ENCODE assay signal across 10 mouse cellular contexts in genomic region chr10:40069270-40069669, GRCm38 (mm10). TPM values are rescaled to one million over a fixed set of nuclear protein-coding genes. Genes with fewer than 3 reads are reported as not detected.
A peak's percentile ranks its signal among the peaks of the same experiment; 100 is the strongest.
DNase-seq lines count a peak whose midpoint lies in the region; ATAC-seq and TF ChIP-seq lines count a peak whose summit lies in the region.
"Had no signal": no experiment of that assay in that cellular context is flagged by ENCODE, and none has a peak within 500 bp of the region (broad histone marks: within the 10 kb centered on the region; RNA-seq: fewer than 3 reads in every experiment).

No protein-coding gene starts in this region.

- ATAC-seq in heart, postnatal 0 days (ENCODE audit: insufficient read depth, low read depth) = peak; percentile 88
- ATAC-seq in lung, postnatal 0 days = peak; percentile 58
- ATAC-seq in hindbrain, embryonic 16.5 days = no peak

- peak; percentile 54 to 61 for DNase-seq in layer of hippocampus, adult 2 months (ENCODE audit: low spot score in 2 of 2)
- no peak for DNase-seq in layer of hippocampus, postnatal 10 days (ENCODE audit: low spot score in 2 of 2)
- DNase-seq in gastrocnemius, postnatal 14 days = peak; percentile 33
- peak; percentile 80 for DNase-seq in heart, postnatal 0 days (ENCODE audit: low spot score)
- DNase-seq in lung, postnatal 0 days (ENCODE audit: low spot score) = peak; percentile 71
- DNase-seq in spleen, postnatal 36 days (ENCODE audit: low spot score in 2 of 2) = no peak
- DNase-seq in adrenal gland, postnatal 36 days = no peak

- no peaks in the 10 kb centered on the region for H3K9me3 ChIP-seq in heart, postnatal 0 days (replicated peaks; ENCODE audit: control insufficient read depth, low read length)
- H3K9me3 ChIP-seq in lung, postnatal 0 days (ENCODE audit: low read length) = no peaks in the 10 kb centered on the region
- no peaks in the 10 kb centered on the region for H3K9me3 ChIP-seq in hindbrain, embryonic 16.5 days (ENCODE audit: control insufficient read depth, low read length)

- intact Hi-C loops in gastrocnemius, postnatal 14 days (cut with DNase I; ENCODE audit: low total_unique reads) = loop anchor here (10.0 kb wide), 1 partner anchor 66 kb away; no protein-coding TSS in a partner anchor

- H3K4me2 ChIP-seq in heart, postnatal 0 days (ENCODE audit: low read depth, low read length) = peak overlapping the region; percentile 18; the same call in 1 of the 2 replicates
- no peak overlapping the region for H3K4me2 ChIP-seq in lung, postnatal 0 days (replicated peaks; ENCODE audit: low read depth, low read length)
- no peak overlapping the region for H3K4me2 ChIP-seq in hindbrain, embryonic 16.5 days (ENCODE audit: low read length)

- no peaks in the 10 kb centered on the region; the same call in 1 of the 2 replicates for H3K36me3 ChIP-seq in heart, postnatal 0 days (replicated peaks; ENCODE audit: control insufficient read depth, insufficient read depth, low read length)
- H3K36me3 ChIP-seq in lung, postnatal 0 days (ENCODE audit: insufficient read depth, low read length) = no peaks in the 10 kb centered on the region
- H3K36me3 ChIP-seq in hindbrain, embryonic 16.5 days (ENCODE audit: control insufficient read depth, insufficient read depth, low read length) = no peaks in the 10 kb centered on the region

- no peak overlapping the region for H3K4me3 ChIP-seq in layer of hippocampus, adult 2 months
- H3K4me3 ChIP-seq in heart, postnatal 0 days (ENCODE audit: low read depth, low read length) = no peak overlapping the region
- H3K4me3 ChIP-seq in lung, postnatal 0 days (ENCODE audit: low read depth, low read length) = no peak overlapping the region
- H3K4me3 ChIP-seq in hindbrain, embryonic 16.5 days (ENCODE audit: low read length) = no peak overlapping the region

- H3K4me1 ChIP-seq in heart, postnatal 0 days (ENCODE audit: control insufficient read depth, insufficient read depth) = peaks cover 5% of the 10 kb centered on the region; the same call in 1 of the 2 replicates
- no peaks in the 10 kb centered on the region for H3K4me1 ChIP-seq in lung, postnatal 0 days (ENCODE audit: insufficient read depth, low read depth, low read length)
- no peaks in the 10 kb centered on the region; the same call in none of the 2 replicates for H3K4me1 ChIP-seq in hindbrain, embryonic 16.5 days (ENCODE audit: control insufficient read depth, insufficient read depth, low read depth, low read length)

- no peak overlapping the region for H3K9ac ChIP-seq in heart, postnatal 0 days (replicated peaks; ENCODE audit: low read depth, low read length)
- H3K9ac ChIP-seq in lung, postnatal 0 days (replicated peaks; ENCODE audit: low read depth) = no peak overlapping the region
- H3K9ac ChIP-seq in hindbrain, embryonic 16.5 days (ENCODE audit: low read depth, low read length) = no peak overlapping the region

- H3K27me3 ChIP-seq in heart, postnatal 0 days (ENCODE audit: control insufficient read depth, insufficient read depth, low read length) = no peaks in the 10 kb centered on the region
- H3K27me3 ChIP-seq in lung, postnatal 0 days (replicated peaks; ENCODE audit: insufficient read depth, low read length) = no peaks in the 10 kb centered on the region
- H3K27me3 ChIP-seq in hindbrain, embryonic 16.5 days (replicated peaks; ENCODE audit: control insufficient read depth, insufficient read depth, low read length) = no peaks in the 10 kb centered on the region

- WGBS in heart, postnatal 0 days = 22% methylated on average over 4 of the region's 4 CpGs
- WGBS in lung, postnatal 0 days = 34% methylated on average over 4 of the region's 4 CpGs
- 53% methylated on average over 4 of the region's 4 CpGs for WGBS in hindbrain, embryonic 16.5 days

- peak overlapping the region; percentile 77 for H3K27ac ChIP-seq in layer of hippocampus, adult 2 months
- peak overlapping the region; percentile 70 for H3K27ac ChIP-seq in heart, postnatal 0 days (ENCODE audit: low read depth)
- H3K27ac ChIP-seq in lung, postnatal 0 days (ENCODE audit: low read length) = no peak overlapping the region
- H3K27ac ChIP-seq in hindbrain, embryonic 16.5 days (ENCODE audit: low read depth, low read length) = no peak overlapping the region

- TF ChIP-seq EP300 in heart, postnatal 0 days (IDR thresholded peaks at IDR 0.05; ENCODE audit: low read depth) = peak; percentile 88
- TF ChIP-seq EP300 in lung, postnatal 0 days (IDR thresholded peaks at IDR 0.05) = no peak

- no peak for TF ChIP-seq CTCF in layer of hippocampus, adult 2 months (conservative IDR thresholded peaks at IDR 0.05)
- TF ChIP-seq CTCF in heart, postnatal 0 days (IDR thresholded peaks at IDR 0.05; ENCODE audit: low read depth) = no peak
- no peak for TF ChIP-seq CTCF in lung, postnatal 0 days (IDR thresholded peaks at IDR 0.05)

RNA-seq across cellular contexts. Expression of gene Mfsd4b1, which starts 44.2 kb away (rescaled TPM):
- total RNA-seq in layer of hippocampus, adult 2 months (2021) = 1 to 10 TPM; 1.2 to 1.7 TPM
- 1 to 10 TPM in 1 of 2 experiments, under 1 TPM in 1; 0.29 to 1.2 TPM for total RNA-seq in layer of hippocampus, postnatal 10 days (2021)
- under 1 TPM; 0.39 to 0.60 TPM for total RNA-seq in gastrocnemius, postnatal 14 days (2021)
- total RNA-seq in heart, postnatal 0 days (2014; rRNA removed; ENCODE audit: low replicate concordance) = 0.97 and 3.8 TPM in 2 replicates
- 2.3 and 2.4 TPM in 2 replicates for polyA plus RNA-seq in heart, postnatal 0 days (2015; fragmentation: Nextera tagmentation; extraction: Ambion mirVana)
- polyA plus RNA-seq in lung, postnatal 0 days (2015; fragmentation: Nextera tagmentation; extraction: Ambion mirVana) = 0.46 and 0.69 TPM in 2 replicates
- polyA plus RNA-seq in hindbrain, embryonic 16.5 days (2015; fragmentation: Nextera tagmentation; extraction: Ambion mirVana) = 0.46 and 0.60 TPM in 2 replicates
- 1 to 10 TPM; 2.7 to 4.4 TPM for total RNA-seq in adrenal gland, postnatal 36 days (2021)
- total RNA-seq: hematopoietic stem cell, adult 5-6 weeks; MEL had no signal

Comparison
In these comparisons a context has a peak if more than half of its experiments do, and no peak if none do; other contexts are left out.
1. DNase-seq: peak in layer of hippocampus, adult 2 months (2 of 2), gastrocnemius, postnatal 14 days (single experiment), heart, postnatal 0 days (single experiment) and lung, postnatal 0 days (single experiment); none in layer of hippocampus, postnatal 10 days (0 of 2), spleen, postnatal 36 days (0 of 2) and adrenal gland, postnatal 36 days (0 of 2).
2. H3K27ac ChIP-seq: peak in layer of hippocampus, adult 2 months (single experiment) and heart, postnatal 0 days (single experiment); none in lung, postnatal 0 days (single experiment) and hindbrain, embryonic 16.5 days (single experiment).